Mouse (Mus musculus) lung, postnatal 10 days (tissue): ENCODE measurements at regions not wholly inside any gene's neighbourhood (a gene's known extent, or its start where the extent isn't known, plus 50 kb on each side); places are given as distances from the start of the nearest gene placed in this dataset.

Source experiments
- DNase-seq: peaks from one replicate; pipeline ENCODE4 v3.0.0; 2021

GRCm38 (mm10) chr3:53953801-53954200 is 90.2 kb upstream of the Ufm1 start:
- no peak for DNase-seq

- DNase-seq = no peak
These were observed 76.1 kb upstream of the Ufm1 start for GRCm38 (mm10) chr3:53939684-53940189.

- DNase-seq = no peak
These were observed 68.1 kb upstream of the Ufm1 start for GRCm38 (mm10) chr3:53931745-53932144.

- DNase-seq = no peak
These were observed 56.3 kb upstream of the Ufm1 start for GRCm38 (mm10) chr3:53919941-53920340.

- no peak for DNase-seq
These were observed 55.9 kb upstream of the Ufm1 start for GRCm38 (mm10) chr3:53919541-53919940.

- no peak for DNase-seq
These were observed 54.3 kb upstream of the Ufm1 start for GRCm38 (mm10) chr3:53917960-53918359.

- no peak for DNase-seq
These were observed 50.5 kb upstream of the Ufm1 start for GRCm38 (mm10) chr3:53913984-53914669.
